Mouse (Mus musculus) heart, adult 2 months (tissue): ENCODE results near the gene Sytl1. TPM values are rescaled to one million over a fixed set of nuclear protein-coding genes. Genes with fewer than 3 reads are reported as not detected.
A peak's percentile ranks its signal among the peaks of the same experiment; 100 is the strongest.

Experiments used
- DNase-seq, 2 experiments: peaks; one replicate each; pipeline ENCODE4 v3.0.0; 2021
- H3K27ac ChIP-seq: fragments of 200-600 bp; 2 replicates; pipeline ENCODE4 v1.8.1; 2022
- H3K27me3 ChIP-seq: fragments of 200-500 bp; 2 replicates; pipeline ENCODE4 v1.6.1; 2012; ENCODE audit warnings: mild to moderate bottlenecking, low read length, inconsistent platforms, mixed read lengths; ENCODE audit not compliant: control insufficient read depth, insufficient read depth
- H3K36me3 ChIP-seq: fragments of 200-500 bp; 2 replicates; pipeline ENCODE4 v1.6.1; 2012; ENCODE audit warnings: low read length, inconsistent platforms; ENCODE audit not compliant: control insufficient read depth, insufficient read depth
- H3K4me1 ChIP-seq: fragments of 200-500 bp; 2 replicates; pipeline ENCODE4 v1.6.1; 2011; ENCODE audit warnings: low read length; ENCODE audit not compliant: control insufficient read depth, insufficient read depth
- H3K4me3 ChIP-seq: fragments of 200-600 bp; 2 replicates; pipeline ENCODE4 v1.8.1; 2022
- H3K79me2 ChIP-seq: fragments of 200-500 bp; replicated peaks from 2 replicates; pipeline ENCODE4 v1.6.1; 2012; ENCODE audit warnings: mild to moderate bottlenecking, inconsistent platforms, low read length, moderate library complexity, mixed read lengths; ENCODE audit not compliant: control insufficient read depth, insufficient read depth
- H3K9ac ChIP-seq: fragments of 200-500 bp; 2 replicates; pipeline ENCODE4 v1.6.1; 2012; ENCODE audit warnings: low read depth, mild to moderate bottlenecking, control low read depth, inconsistent platforms, low read length, mixed read lengths
- CTCF ChIP-seq: fragments of 200-600 bp; IDR thresholded peaks from 2 replicates; pipeline ENCODE4 v1.8.1; 2022; ENCODE audit warnings: antibody characterized with exemption, mild to moderate bottlenecking, moderate library complexity
- EP300 ChIP-seq: fragments of 200-500 bp; IDR thresholded peaks from 2 replicates; pipeline ENCODE4 v1.6.1; 2011; ENCODE audit warnings: low read depth, low read length, control low read depth; ENCODE audit not compliant: insufficient read depth
- POLR2A ChIP-seq: fragments of 200-500 bp; IDR thresholded peaks from 2 replicates; pipeline ENCODE4 v1.6.1; 2011; ENCODE audit warnings: mild to moderate bottlenecking, low read depth, low read length, control low read depth; ENCODE audit not compliant: insufficient read depth
- WGBS: fragments of 180-500 bp; shearing (Covaris S2); methylation state at CpG from one replicate; pipeline ENCODE4 v1.1.7; 2018; 5-methylcytosine and 5-hydroxymethylcytosine counted together
- intact Hi-C: fragments of 180-260 bp; cut with DNase I; formaldehyde crosslinking; loops from one replicate; pipeline ENCODE4 v1.15.1; 2025
- polyA plus RNA-seq: library from polyadenylated mRNA; depleted of rRNA; stranded (reverse); fragments of >200 nt; gene quantifications from 2 replicates; pipeline ENCODE4 v1.2.3, GENCODE M21; 2012
- total RNA-seq, 2 experiments: library from RNA; stranded (reverse); gene quantifications; 2 replicates each; pipeline ENCODE4 v1.2.3; 2021

Gene Sytl1
- total and polyA plus RNA-seq, 3 experiments = 0.29 to 0.80 (median 0.61) TPM

GRCm38 (mm10) chr4:133301802-133302201 is 38.9 kb upstream of the Sytl1 start:
- Histone ChIP-seq H3K27me3 (no peaks in the 10 kb centered on the region), H3K27ac (no peak overlapping the region), H3K36me3 (no peaks in the 10 kb centered on the region), H3K4me3 (no peak overlapping the region), H3K79me2 (no peaks in the 10 kb centered on the region), H3K9ac (no peak overlapping the region), H3K4me1 (no peaks in the 10 kb centered on the region)
- WGBS = 29% methylated on average over 4 of the region's 4 CpGs
- intact Hi-C loops = loop anchor here (1.0 to 2.0 kb wide), 2 partner anchors 69 to 353 kb away; no protein-coding TSS in a partner anchor
- DNase-seq = peak; percentile 64 to 83
- peak; percentile 99 for TF ChIP-seq CTCF
- no peak for TF ChIP-seq POLR2A

DNA sequence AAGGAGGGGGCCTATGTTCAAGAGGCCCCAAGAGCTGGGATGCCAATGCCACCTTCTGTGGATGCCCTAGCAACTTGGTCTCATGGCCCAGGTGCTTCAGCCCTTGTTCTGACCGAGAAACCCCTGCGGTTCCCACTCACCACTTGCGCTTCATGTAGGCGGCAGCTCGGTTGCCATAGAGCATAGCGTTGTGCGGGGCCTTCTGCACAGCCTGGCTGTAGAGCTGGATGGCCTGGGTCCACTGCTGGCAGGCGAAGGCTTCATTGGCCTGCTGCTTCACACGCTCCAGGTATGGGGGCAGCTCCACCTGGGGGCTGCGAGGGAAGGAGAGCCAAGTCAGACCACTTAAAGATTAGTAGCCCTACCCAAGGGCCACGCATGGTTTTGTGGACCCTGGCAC is 37.5 kb upstream of the Sytl1 start:
- 95% methylated on average over 11 of the region's 11 CpGs for WGBS
- Histone ChIP-seq H3K4me3 (no peak overlapping the region), H3K27me3 (no peaks in the 10 kb centered on the region), H3K9ac (no peak overlapping the region), H3K4me1 (no peaks in the 10 kb centered on the region), H3K36me3 (no peaks in the 10 kb centered on the region), H3K79me2 (no peaks in the 10 kb centered on the region), H3K27ac (no peak overlapping the region)
- DNase-seq = no peak
- TF ChIP-seq EP300 (no peak), POLR2A (no peak), CTCF (no peak)
- intact Hi-C loops = no loop called here

- TF ChIP-seq CTCF (no peak), EP300 (no peak), POLR2A (no peak)
- Histone ChIP-seq H3K4me1 (no peaks in the 10 kb centered on the region), H3K27ac (no peak overlapping the region), H3K4me3 (no peak overlapping the region), H3K9ac (no peak overlapping the region), H3K36me3 (no peaks in the 10 kb centered on the region), H3K79me2 (no peaks in the 10 kb centered on the region), H3K27me3 (no peaks in the 10 kb centered on the region)
- 65% methylated on average over 5 of the region's 5 CpGs for WGBS
- intact Hi-C loops = no loop called here
- DNase-seq = no peak
Measured at GRCm38 (mm10) chr4:133299701-133300100, 36.8 kb upstream of the Sytl1 start.

DNA sequence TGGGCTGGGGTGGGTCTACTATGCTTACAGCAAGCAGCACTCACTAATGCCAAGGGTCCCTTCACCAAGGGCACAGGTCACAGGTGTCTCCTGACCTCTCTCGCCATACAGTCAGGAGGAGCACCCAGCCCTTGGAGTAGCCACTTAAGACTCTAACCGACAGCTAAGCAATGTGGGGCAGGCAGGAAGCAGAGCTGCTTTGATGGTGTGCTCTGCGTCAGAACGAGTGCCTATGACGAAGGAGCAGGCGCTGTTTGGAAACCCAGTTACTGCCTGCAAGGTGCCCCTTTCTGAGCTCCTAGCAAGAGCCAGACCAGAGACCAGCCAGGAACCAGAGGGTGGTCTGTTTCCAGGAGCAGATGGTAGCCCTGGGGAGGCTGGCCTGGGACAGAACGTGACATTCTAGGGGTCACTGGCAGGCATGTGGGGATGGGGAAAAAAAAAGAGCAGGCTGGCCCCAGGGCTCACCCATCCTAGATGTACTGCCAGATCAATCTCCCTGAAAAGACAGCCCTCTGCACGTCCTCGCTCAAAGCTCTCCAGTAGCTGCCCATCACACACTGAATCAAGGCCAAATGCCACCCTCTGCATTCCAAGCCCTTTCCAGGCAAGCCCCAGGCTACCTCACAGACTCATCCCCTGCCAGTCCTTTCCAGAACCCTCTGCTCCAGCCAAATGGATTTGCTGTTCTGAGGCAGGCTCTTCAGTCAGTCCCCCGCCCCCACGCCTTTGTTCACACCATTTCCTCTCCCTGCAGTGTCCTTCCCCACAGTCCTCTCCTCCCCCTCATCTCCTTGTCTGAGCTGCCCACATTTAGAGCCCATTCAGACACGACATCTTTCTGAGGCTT is 35.8 kb upstream of the Sytl1 start:
- WGBS = 59% methylated on average over 12 of the region's 12 CpGs
- H3K36me3 ChIP-seq = no peaks in the 10 kb centered on the region
- H3K27ac ChIP-seq = 0 out of 2 replicates have a peak overlapping the region, but pooled peaks have one; percentile 16
- no peaks in the 10 kb centered on the region for H3K27me3 ChIP-seq
- intact Hi-C loops = no loop called here
- no peak for DNase-seq
- H3K79me2 ChIP-seq = no peaks in the 10 kb centered on the region
- no peak overlapping the region for H3K9ac ChIP-seq
- H3K4me3 ChIP-seq = no peak overlapping the region
- no peaks in the 10 kb centered on the region for H3K4me1 ChIP-seq
- TF ChIP-seq EP300 (0 out of 2 replicates have a peak, but pooled peaks have one; percentile 13), POLR2A (no peak), CTCF (no peak)

- Histone ChIP-seq H3K79me2 (no peaks in the 10 kb centered on the region), H3K4me3 (no peak overlapping the region), H3K4me1 (no peaks in the 10 kb centered on the region), H3K27me3 (no peaks in the 10 kb centered on the region), H3K36me3 (no peaks in the 10 kb centered on the region), H3K27ac (no peak overlapping the region), H3K9ac (no peak overlapping the region)
- intact Hi-C loops = loop anchor here (1.0 kb wide), 3 partner anchors 65 to 289 kb away; no protein-coding TSS in a partner anchor
- TF ChIP-seq EP300 (peak; percentile 87), CTCF (peak; percentile 100; the same call in 1 of the 2 replicates), POLR2A (no peak)
- WGBS = 3% methylated on average over 5 of the region's 5 CpGs
- DNase-seq = peak; percentile 80 to 86
Measured at GRCm38 (mm10) chr4:133297801-133298238, 34.9 kb upstream of the Sytl1 start.

- DNase-seq = no peak
- no peak for TF ChIP-seq CTCF
- Histone ChIP-seq H3K27me3 (no peaks in the 10 kb centered on the region), H3K27ac (no peak overlapping the region), H3K9ac (no peak overlapping the region), H3K4me1 (no peaks in the 10 kb centered on the region), H3K79me2 (no peaks in the 10 kb centered on the region), H3K36me3 (no peaks in the 10 kb centered on the region), H3K4me3 (no peak overlapping the region)
- WGBS = 64% methylated on average over 10 of the region's 10 CpGs
- intact Hi-C loops = loop anchor here (1.0 kb wide), 3 partner anchors 64 to 288 kb away; no protein-coding TSS in a partner anchor
Measured at GRCm38 (mm10) chr4:133297360-133297759, 34.4 kb upstream of the Sytl1 start.
